ENCODE assay signal across 9 mouse cellular contexts in the genomic region with DNA sequence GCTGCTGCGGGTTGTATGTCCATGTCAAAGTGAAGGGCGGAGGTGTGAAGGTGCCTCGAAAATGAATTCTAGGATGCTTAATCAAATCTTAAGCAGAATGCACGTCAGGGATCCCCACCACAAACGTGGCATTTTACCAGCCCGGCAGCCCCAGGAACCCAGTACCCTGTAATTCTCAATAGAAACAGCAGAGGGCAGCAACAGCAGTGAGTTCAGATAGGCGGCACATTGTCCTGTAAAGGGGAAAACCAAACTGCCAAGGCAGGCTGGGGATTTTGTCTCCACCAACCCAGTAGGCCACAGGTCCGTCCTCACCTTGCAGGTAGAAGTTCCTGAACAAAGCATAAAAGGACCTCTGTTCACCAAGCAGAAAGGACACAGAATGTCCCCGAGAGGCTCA. TPM values are rescaled to one million over a fixed set of nuclear protein-coding genes. Genes with fewer than 3 reads are reported as not detected.
DNase-seq lines count a peak whose midpoint lies in the region; ATAC-seq and TF ChIP-seq lines count a peak whose summit lies in the region.
"Had no signal": no experiment of that assay in that cellular context is flagged by ENCODE, and none has a peak within 500 bp of the region (broad histone marks: within the 10 kb centered on the region; RNA-seq: fewer than 3 reads in every experiment).

No protein-coding gene starts in this region.

- TF ChIP-seq CTCF in ES-Bruce4 (IDR thresholded peaks at IDR 0.05; ENCODE audit: low read depth, low read length), result peak; percentile 69

- H3K4me1 ChIP-seq in ES-Bruce4 (ENCODE audit: control insufficient read depth, insufficient read depth, low read length), result no peaks in the 10 kb centered on the region
- peaks cover 6 to 18% of the 10 kb centered on the region in 2 experiments for H3K4me1 ChIP-seq in heart, embryonic 14.5 days (ENCODE audit: control insufficient read depth in 2 of 2, insufficient read depth in 2 of 2, low read length in 2 of 2)

- no peaks in the 10 kb centered on the region for H3K27me3 ChIP-seq in ES-Bruce4 (ENCODE audit: control insufficient read depth, insufficient read depth, low read length, poor library complexity, severe bottlenecking)
- no peaks in the 10 kb centered on the region for H3K27me3 ChIP-seq in heart, embryonic 14.5 days (ENCODE audit: control insufficient read depth, insufficient read depth, low read length)
- H3K27me3 ChIP-seq: midbrain, embryonic 12.5 days had no signal

- DNase-seq in adrenal gland, adult 8-10 months, result peak; percentile 55
- DNase-seq in embryo, embryonic 9.5 days (ENCODE audit: extremely low spot score), result peak; percentile 83
- DNase-seq in layer of hippocampus, postnatal 14 days (ENCODE audit: low spot score in 2 of 2), result peak; percentile 86 to 87
- peak; percentile 81 for DNase-seq in lung, postnatal 25 days (ENCODE audit: low spot score)
- DNase-seq in right cerebral cortex, postnatal 36 days (ENCODE audit: low spot score in 2 of 2), result peak; percentile 56 to 59
- peak; percentile 53 to 74 for DNase-seq in urinary bladder, postnatal 4 days (ENCODE audit: low spot score in 2 of 2)

- H3K9ac ChIP-seq in ES-Bruce4 (ENCODE audit: low read depth, poor library complexity, severe bottlenecking), result no peak overlapping the region
- 0 out of 2 replicates have a peak overlapping the region, but pooled peaks have one; percentile 44 for H3K9ac ChIP-seq in heart, embryonic 14.5 days (ENCODE audit: low read length)
- H3K9ac ChIP-seq: midbrain, embryonic 12.5 days had no signal

- 13% methylated on average over 9 of the region's 9 CpGs for WGBS in heart, embryonic 14.5 days

- no peak overlapping the region for H3K27ac ChIP-seq in ES-Bruce4 (ENCODE audit: insufficient read depth, low read length)
- no peak overlapping the region for H3K27ac ChIP-seq in heart, embryonic 14.5 days (replicated peaks in 1 of 2; ENCODE audit: control insufficient read depth in 1 of 2, insufficient read depth in 1 of 2, low read depth in 2 of 2, low read length in 2 of 2)
- H3K27ac ChIP-seq: midbrain, embryonic 12.5 days had no signal

- ATAC-seq in heart, embryonic 14.5 days (ENCODE audit: insufficient number of reproducible peaks, insufficient read depth, low FRiP score, low read depth), result no peak

- no peaks in the 10 kb centered on the region for H3K36me3 ChIP-seq in ES-Bruce4 (ENCODE audit: control insufficient read depth, insufficient read depth, low read length, poor library complexity, severe bottlenecking)
- H3K36me3 ChIP-seq in heart, embryonic 14.5 days (ENCODE audit: control insufficient read depth, insufficient read depth, low read length), result peaks cover 7% of the 10 kb centered on the region

- 0 out of 2 replicates have a peak overlapping the region, but pooled peaks have one; percentile 32 for H3K4me2 ChIP-seq in heart, embryonic 14.5 days (ENCODE audit: low read length)
- H3K4me2 ChIP-seq: midbrain, embryonic 12.5 days had no signal

- TF ChIP-seq POLR2A in ES-Bruce4 (IDR thresholded peaks at IDR 0.05; ENCODE audit: insufficient read depth, low read length), result no peak

- H3K9me3 ChIP-seq in ES-Bruce4 (replicated peaks; ENCODE audit: control insufficient read depth, insufficient read depth, low read length, poor library complexity, severe bottlenecking), result no peaks in the 10 kb centered on the region
- H3K9me3 ChIP-seq in heart, embryonic 14.5 days (ENCODE audit: control insufficient read depth, low read length), result no peaks in the 10 kb centered on the region
- H3K9me3 ChIP-seq: midbrain, embryonic 12.5 days had no signal

- H3K4me3 ChIP-seq in ES-Bruce4 (ENCODE audit: low read depth, low read length), result no peak overlapping the region
- H3K4me3 ChIP-seq in heart, embryonic 14.5 days (ENCODE audit: control insufficient read depth in 1 of 2, insufficient read depth in 1 of 2, low read depth in 1 of 2, low read length in 2 of 2), result no peak overlapping the region
- H3K4me3 ChIP-seq: midbrain, embryonic 12.5 days had no signal

- TF ChIP-seq EP300 in ES-Bruce4 (IDR thresholded peaks at IDR 0.05; ENCODE audit: insufficient read depth, low read depth, low read length), result no peak

RNA-seq across cellular contexts. Expression of gene Tbc1d7, which starts 2.0 kb away (rescaled TPM):
- 26.4 and 28.1 TPM in 2 replicates for polyA plus RNA-seq in ES-Bruce4 (2011; ENCODE audit: insufficient read depth, insufficient read length, low read depth, missing spikeins)
- total RNA-seq in adrenal gland, adult 8-10 months (2022), result 10 to 100 TPM; 13.2 to 19.1 (median 18.4) TPM
- 70.5 and 78.1 TPM in 2 replicates for polyA plus RNA-seq in heart, embryonic 14.5 days (2014; fragmentation: Nextera tagmentation; extraction: Ambion mirVana)
- 10 to 100 TPM; 33.5 to 40.2 TPM for total RNA-seq in layer of hippocampus, postnatal 14 days (2021)
